Mouse (Mus musculus) 3T3-L1 (cell line): ENCODE results near the gene Esp24.
"Not testable (repeated sequence)": the region's sequence is repeated elsewhere in the genome, so short reads cannot be mapped to it uniquely, and the experiment has no call there.

Experiments used
- DNase-seq: peaks from one replicate; pipeline ENCODE4 v3.0.0-alpha.2; 2015; ENCODE audit warnings: low read depth, low spot score

Esp24 gene

GRCm38 (mm10) chr17:39036395-39036794 is at the start of gene Esp24:
Esp24 (plus strand) TSS chr17:39036695.
- not testable (repeated sequence) for DNase-seq

- no peak for DNase-seq
Measured at GRCm38 (mm10) chr17:39009846-39010245, 26.6 kb upstream of the Esp24 start.

GRCm38 (mm10) chr17:39010675-39011638 is 25.5 kb upstream of the Esp24 start:
- DNase-seq, result no peak

GRCm38 (mm10) chr17:39017184-39017583 is 19.3 kb upstream of the Esp24 start:
- no peak for DNase-seq

DNA sequence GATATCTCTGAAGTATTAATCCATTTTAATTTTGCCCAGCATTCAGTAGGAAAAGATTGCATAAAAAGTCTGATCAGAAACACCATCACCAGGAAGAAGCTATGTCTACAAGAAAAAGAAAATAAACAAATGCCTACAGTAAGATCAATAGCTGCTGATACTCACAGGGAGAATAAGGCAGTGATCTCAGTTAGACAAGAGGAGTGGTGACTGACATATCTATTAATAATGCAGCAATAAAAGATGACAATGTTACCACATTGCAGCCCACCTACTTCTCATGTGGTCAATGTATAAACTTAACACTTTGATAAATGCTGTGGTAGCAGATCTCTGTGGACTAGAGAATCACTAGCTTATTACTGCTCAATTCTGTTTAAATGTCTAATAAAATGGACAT is 6.7 kb downstream of the Esp24 start, which contains the start of gene Gm21903:
Gene Gm21903, minus strand, starts transcription at position 101 of the 400 bp plus-strand sequence.
- DNase-seq, result no peak

GRCm38 (mm10) chr17:39063641-39064040 is 27.1 kb downstream of the Esp24 start:
- DNase-seq, result no peak

- DNase-seq, result no peak
Measured at GRCm38 (mm10) chr17:39076937-39077336, 40.4 kb downstream of the Esp24 start, which contains the start of gene Esp23. Esp23 (minus strand) TSS chr17:39077037.
